Mouse (Mus musculus): ENCODE data around the gene Wif1. TPM values are rescaled to one million over a fixed set of nuclear protein-coding genes. Genes with fewer than 3 reads are reported as not detected.

Gene Wif1
- polyA plus RNA-seq, 1 experiment from 2014 or later: 4.1 TPM

GRCm38 (mm10) chr10:121088679-121089078, 54.9 kb downstream of the Wif1 start:
- Histone ChIP-seq H3K27ac (ENCODE audit: low read depth) (no peak overlapping the region), H3K9me3 (ENCODE audit: low read length) (no peaks in the 10 kb centered on the region), H3K9ac (replicated peaks) (no peak overlapping the region), H3K36me3 (replicated peaks; ENCODE audit: insufficient read depth, low read length) (no peaks in the 10 kb centered on the region), H3K4me3 (ENCODE audit: low read depth, low read length) (no peak overlapping the region), H3K4me2 (ENCODE audit: low read depth, low read length) (no peak overlapping the region), H3K4me1 (ENCODE audit: insufficient read depth) (peaks cover 3% of the 10 kb centered on the region; the same call in 1 of the 2 replicates), H3K27me3 (ENCODE audit: insufficient read depth, low read length) (no peaks in the 10 kb centered on the region)
- ATAC-seq (no peak), DNase-seq (no peak)
- no peak for TF ChIP-seq EP300 (IDR thresholded peaks at IDR 0.05; ENCODE audit: low read depth)
- TF ChIP-seq CTCF (IDR thresholded peaks at IDR 0.05; ENCODE audit: low read depth): no peak
- WGBS (ENCODE audit: insufficient replicate concordance): 66% methylated on average over 5 of the region's 5 CpGs

DNA sequence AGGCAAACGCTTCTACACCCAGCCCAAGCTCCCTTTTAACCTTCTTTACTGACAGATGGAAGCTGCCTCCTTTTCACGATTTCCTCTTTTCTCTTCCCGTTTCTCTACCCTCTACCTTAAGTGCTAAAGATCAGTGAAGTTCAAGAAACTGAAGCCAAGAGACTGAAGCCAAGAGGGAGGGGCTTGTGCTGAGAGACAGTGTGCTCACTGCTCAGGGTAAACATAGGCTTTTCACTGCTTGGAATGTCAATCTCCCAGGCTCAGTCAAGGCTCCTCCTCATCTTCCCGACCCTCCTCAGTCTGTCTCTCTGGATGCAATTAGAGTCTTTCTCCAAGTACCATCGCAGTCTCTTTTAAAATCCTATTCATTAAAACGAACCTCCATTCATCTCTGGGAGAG, 55.6 kb downstream of the Wif1 start:
- no peaks in the 10 kb centered on the region for H3K27me3 ChIP-seq (ENCODE audit: insufficient read depth, low read length)
- 4% methylated on average over 6 of the region's 6 CpGs for WGBS (ENCODE audit: insufficient replicate concordance)
- TF ChIP-seq CTCF (IDR thresholded peaks at IDR 0.05; ENCODE audit: low read depth) (no peak), EP300 (IDR thresholded peaks at IDR 0.05; ENCODE audit: low read depth) (no peak)
- H3K4me2 ChIP-seq (ENCODE audit: low read depth, low read length): peak overlapping the region; percentile 55
- peak overlapping the region; percentile 12; the same call in 1 of the 2 replicates for H3K27ac ChIP-seq (ENCODE audit: low read depth)
- no peaks in the 10 kb centered on the region for H3K36me3 ChIP-seq (replicated peaks; ENCODE audit: insufficient read depth, low read length)
- no peaks in the 10 kb centered on the region for H3K9me3 ChIP-seq (ENCODE audit: low read length)
- H3K4me3 ChIP-seq (ENCODE audit: low read depth, low read length): no peak overlapping the region
- no peak overlapping the region; the same call in 1 of the 2 replicates for H3K9ac ChIP-seq (replicated peaks)
- H3K4me1 ChIP-seq (ENCODE audit: insufficient read depth): peaks cover 3% of the 10 kb centered on the region; the same call in 1 of the 2 replicates
- no peak for DNase-seq
- ATAC-seq: no peak

DNA sequence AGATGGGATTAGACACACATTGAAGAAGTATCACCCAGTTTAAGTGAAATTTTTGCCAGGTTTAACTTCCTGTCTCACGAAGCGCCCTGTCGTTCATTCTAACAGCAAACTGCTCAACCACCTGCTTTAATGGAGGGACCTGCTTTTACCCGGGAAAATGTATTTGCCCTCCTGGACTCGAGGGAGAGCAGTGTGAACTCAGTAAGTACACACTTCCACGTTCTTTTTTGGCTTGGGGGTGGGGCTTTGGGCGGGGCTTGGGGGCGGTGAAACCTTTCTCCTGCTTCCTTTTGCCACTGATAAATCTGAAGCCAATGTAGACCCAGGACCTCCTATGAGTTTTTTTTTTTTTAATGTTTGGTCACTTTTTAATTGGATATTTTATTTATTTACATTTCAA, 56.2 kb downstream of the Wif1 start:
- TF ChIP-seq EP300 (IDR thresholded peaks at IDR 0.05; ENCODE audit: low read depth): no peak
- no peak for TF ChIP-seq CTCF (IDR thresholded peaks at IDR 0.05; ENCODE audit: low read depth)
- H3K4me2 ChIP-seq (ENCODE audit: low read depth, low read length): peak overlapping the region; percentile 55
- 15% methylated on average over 8 of the region's 8 CpGs for WGBS (ENCODE audit: insufficient replicate concordance)
- no peaks in the 10 kb centered on the region for H3K36me3 ChIP-seq (replicated peaks; ENCODE audit: insufficient read depth, low read length)
- no peaks in the 10 kb centered on the region for H3K27me3 ChIP-seq (ENCODE audit: insufficient read depth, low read length)
- no peak overlapping the region for H3K9ac ChIP-seq (replicated peaks)
- H3K9me3 ChIP-seq (ENCODE audit: low read length): no peaks in the 10 kb centered on the region
- no peak overlapping the region for H3K4me3 ChIP-seq (ENCODE audit: low read depth, low read length)
- peak; percentile 83 for ATAC-seq
- H3K4me1 ChIP-seq (ENCODE audit: insufficient read depth): peaks cover 3% of the 10 kb centered on the region; the same call in 1 of the 2 replicates
- peak; percentile 57 for DNase-seq
- no peak overlapping the region; the same call in 1 of the 2 replicates for H3K27ac ChIP-seq (ENCODE audit: low read depth)

DNA sequence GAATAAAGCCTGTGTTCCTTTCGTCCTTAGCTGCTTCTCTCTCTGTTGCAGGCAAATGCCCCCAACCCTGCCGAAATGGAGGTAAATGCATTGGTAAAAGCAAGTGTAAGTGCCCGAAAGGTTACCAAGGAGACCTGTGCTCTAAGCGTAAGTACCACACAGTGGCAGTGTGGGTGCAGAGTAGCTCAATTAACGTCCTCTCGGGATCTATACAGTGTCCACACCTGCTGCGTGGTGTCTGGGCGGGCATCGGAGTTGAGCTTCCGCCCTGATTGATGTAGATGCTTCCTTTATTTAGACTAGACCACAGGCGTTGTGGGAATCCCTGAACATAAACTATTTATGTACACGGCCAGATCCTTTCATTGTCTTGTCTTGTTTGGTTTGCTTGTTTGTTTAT, 62.2 kb downstream of the Wif1 start:
- 47% methylated on average over 12 of the region's 12 CpGs for WGBS (ENCODE audit: insufficient replicate concordance)
- no peaks in the 10 kb centered on the region for H3K27me3 ChIP-seq (ENCODE audit: insufficient read depth, low read length)
- H3K9ac ChIP-seq (replicated peaks): no peak overlapping the region
- H3K4me3 ChIP-seq (ENCODE audit: low read depth, low read length): no peak overlapping the region
- ATAC-seq (no peak), DNase-seq (no peak)
- no peaks in the 10 kb centered on the region for H3K4me1 ChIP-seq (ENCODE audit: insufficient read depth)
- H3K9me3 ChIP-seq (ENCODE audit: low read length): no peaks in the 10 kb centered on the region
- TF ChIP-seq CTCF (IDR thresholded peaks at IDR 0.05; ENCODE audit: low read depth) (peak; percentile 30; the same call in 1 of the 2 replicates), EP300 (IDR thresholded peaks at IDR 0.05; ENCODE audit: low read depth) (no peak)
- no peaks in the 10 kb centered on the region for H3K36me3 ChIP-seq (replicated peaks; ENCODE audit: insufficient read depth, low read length)
- no peak overlapping the region for H3K4me2 ChIP-seq (ENCODE audit: low read depth, low read length)
- no peak overlapping the region for H3K27ac ChIP-seq (ENCODE audit: low read depth)

- H3K27ac ChIP-seq (ENCODE audit: low read depth): no peak overlapping the region
- H3K4me1 ChIP-seq (ENCODE audit: insufficient read depth): no peaks in the 10 kb centered on the region
- H3K9me3 ChIP-seq (ENCODE audit: low read length): no peaks in the 10 kb centered on the region
- no peak for TF ChIP-seq CTCF (IDR thresholded peaks at IDR 0.05; ENCODE audit: low read depth)
- TF ChIP-seq EP300 (IDR thresholded peaks at IDR 0.05; ENCODE audit: low read depth): no peak
- ATAC-seq (no peak), DNase-seq (no peak)
- H3K4me3 ChIP-seq (ENCODE audit: low read depth, low read length): no peak overlapping the region
- no peak overlapping the region for H3K4me2 ChIP-seq (ENCODE audit: low read depth, low read length)
- no peaks in the 10 kb centered on the region for H3K36me3 ChIP-seq (replicated peaks; ENCODE audit: insufficient read depth, low read length)
- 71% methylated on average over 12 of the region's 12 CpGs for WGBS (ENCODE audit: insufficient replicate concordance)
- H3K27me3 ChIP-seq (ENCODE audit: insufficient read depth, low read length): no peaks in the 10 kb centered on the region
- H3K9ac ChIP-seq (replicated peaks): no peak overlapping the region
Measured at GRCm38 (mm10) chr10:121098263-121098662, 64.5 kb downstream of the Wif1 start.

- no peaks in the 10 kb centered on the region for H3K36me3 ChIP-seq (replicated peaks; ENCODE audit: insufficient read depth, low read length)
- H3K9ac ChIP-seq (replicated peaks): no peak overlapping the region
- ATAC-seq (no peak), DNase-seq (no peak)
- no peak overlapping the region for H3K4me2 ChIP-seq (ENCODE audit: low read depth, low read length)
- H3K27me3 ChIP-seq (ENCODE audit: insufficient read depth, low read length): no peaks in the 10 kb centered on the region
- H3K9me3 ChIP-seq (ENCODE audit: low read length): peaks cover under 1% of the 10 kb centered on the region; the same call in 1 of the 2 replicates
- no peak overlapping the region for H3K4me3 ChIP-seq (ENCODE audit: low read depth, low read length)
- TF ChIP-seq CTCF (IDR thresholded peaks at IDR 0.05; ENCODE audit: low read depth): no peak
- no peak for TF ChIP-seq EP300 (IDR thresholded peaks at IDR 0.05; ENCODE audit: low read depth)
- H3K27ac ChIP-seq (ENCODE audit: low read depth): no peak overlapping the region
- no peaks in the 10 kb centered on the region for H3K4me1 ChIP-seq (ENCODE audit: insufficient read depth)
- 72% methylated on average over 11 of the region's 11 CpGs for WGBS (ENCODE audit: insufficient replicate concordance)
Measured at GRCm38 (mm10) chr10:121099658-121100057, 65.9 kb downstream of the Wif1 start.

DNA sequence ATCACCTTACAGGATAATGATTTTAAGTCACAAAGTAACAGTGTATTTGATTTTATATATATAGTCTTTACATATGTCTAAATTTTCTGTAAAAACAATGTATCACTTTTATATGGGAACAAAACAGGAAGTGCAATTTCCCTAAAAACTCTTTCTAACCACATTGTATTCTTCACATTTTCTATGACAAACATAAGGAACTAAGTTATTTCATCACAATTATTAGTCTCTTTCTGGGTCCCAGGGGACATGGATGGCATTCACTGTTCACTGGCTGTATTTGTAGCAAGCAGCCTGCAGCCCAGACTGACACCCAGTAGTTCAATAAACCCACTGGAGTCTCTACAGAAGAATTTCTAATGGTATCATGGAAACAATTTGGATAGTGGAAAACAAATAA, 82.4 kb downstream of the Wif1 start:
- DNase-seq: no peak
- Histone ChIP-seq H3K36me3 (replicated peaks; ENCODE audit: insufficient read depth, low read length) (no peaks in the 10 kb centered on the region), H3K4me3 (ENCODE audit: low read depth, low read length) (no peak overlapping the region), H3K9ac (replicated peaks) (no peak overlapping the region), H3K9me3 (ENCODE audit: low read length) (no peaks in the 10 kb centered on the region), H3K27ac (ENCODE audit: low read depth) (no peak overlapping the region), H3K27me3 (ENCODE audit: insufficient read depth, low read length) (no peaks in the 10 kb centered on the region), H3K4me1 (ENCODE audit: insufficient read depth) (no peaks in the 10 kb centered on the region), H3K4me2 (ENCODE audit: low read depth, low read length) (no peak overlapping the region)
- TF ChIP-seq CTCF (IDR thresholded peaks at IDR 0.05; ENCODE audit: low read depth): no peak
- TF ChIP-seq EP300 (IDR thresholded peaks at IDR 0.05; ENCODE audit: low read depth): no peak
- no peak for ATAC-seq
